Mouse (Mus musculus) limb, embryonic 15.5 days (tissue): Measurements from ENCODE around the gene Med29. TPM values are rescaled to one million over a fixed set of nuclear protein-coding genes. Genes with fewer than 3 reads are reported as not detected.

Experiments
- ATAC-seq: fragments of 200-750 bp; cut with Nextera tagmentation; 2 replicates; pipeline ENCODE4 v1.8.0; 2017; ENCODE audit warnings: low read depth, moderate TSS enrichment; ENCODE audit not compliant: insufficient number of reproducible peaks, low FRiP score, low TSS enrichment
- H3K27ac ChIP-seq: fragments of 300-500 bp; sonication (generic); 2 replicates; pipeline ENCODE4 v1.5.1; 2015; ENCODE audit warnings: moderate library complexity, mild to moderate bottlenecking, inconsistent platforms
- H3K27me3 ChIP-seq: fragments of 300-500 bp; sonication (generic); 2 replicates; pipeline ENCODE4 v1.6.1; 2015; ENCODE audit warnings: inconsistent platforms
- H3K36me3 ChIP-seq: fragments of 300-500 bp; sonication (generic); 2 replicates; pipeline ENCODE4 v1.6.1; 2015; ENCODE audit warnings: inconsistent platforms
- H3K4me1 ChIP-seq: fragments of 300-500 bp; sonication (generic); 2 replicates; pipeline ENCODE4 v1.6.1; 2015; ENCODE audit warnings: inconsistent platforms
- H3K4me2 ChIP-seq: fragments of 300-500 bp; sonication (generic); 2 replicates; pipeline ENCODE4 v1.6.1; 2015; ENCODE audit warnings: mild to moderate bottlenecking, inconsistent platforms
- H3K4me3 ChIP-seq: fragments of 300-500 bp; sonication (generic); 2 replicates; pipeline ENCODE4 v1.5.1; 2015; ENCODE audit warnings: mild to moderate bottlenecking, inconsistent platforms
- H3K9ac ChIP-seq: fragments of 300-500 bp; sonication (generic); 2 replicates; pipeline ENCODE4 v1.6.1; 2015; ENCODE audit warnings: inconsistent platforms
- H3K9me3 ChIP-seq: fragments of 300-500 bp; sonication (generic); 2 replicates; pipeline ENCODE4 v1.6.1; 2016; ENCODE audit warnings: inconsistent platforms
- WGBS: fragments of 180-500 bp; shearing (Covaris S2); methylation state at CpG from one replicate; pipeline ENCODE4 v1.1.7; 2015; 5-methylcytosine and 5-hydroxymethylcytosine counted together
- polyA plus RNA-seq: library from polyadenylated mRNA; unstranded; fragments of >200 nt; fragmentation: Nextera tagmentation; extraction: Ambion mirVana; gene quantifications from 2 replicates; pipeline ENCODE4 v1.2.1, GENCODE M21; 2015

Med29 gene
- polyA plus RNA-seq, 1 experiment from 2014 or later: 44.8 TPM

- Histone ChIP-seq H3K4me2 (peak overlapping the region; percentile 80), H3K9ac (no peak overlapping the region), H3K9me3 (no peaks in the 10 kb centered on the region), H3K4me1 (peaks cover 57% of the 10 kb centered on the region), H3K27ac (peak overlapping the region; percentile 95), H3K4me3 (peak overlapping the region; percentile 76), H3K27me3 (no peaks in the 10 kb centered on the region), H3K36me3 (peaks cover 29% of the 10 kb centered on the region)
- WGBS: 2% methylated on average over 9 of the region's 9 CpGs
- peak; percentile 1; the same call in 1 of the 2 replicates for ATAC-seq
Observed at GRCm38 (mm10) chr7:28373131-28373581, 19.4 kb downstream of the Med29 start.

- Histone ChIP-seq H3K4me1 (peaks cover 51% of the 10 kb centered on the region), H3K4me3 (peak within 1 kb of the TSS; percentile 76), H3K9me3 (no peaks in the 10 kb centered on the region), H3K27me3 (no peaks in the 10 kb centered on the region), H3K9ac (peak within 1 kb of the TSS; percentile 83), H3K4me2 (peak within 1 kb of the TSS; percentile 80), H3K36me3 (peaks cover 30% of the 10 kb centered on the region), H3K27ac (peak within 1 kb of the TSS; percentile 95)
- WGBS: under 1% methylated on average over 65 of the region's 66 CpGs
- ATAC-seq: peak; percentile 91
Observed at GRCm38 (mm10) chr7:28372251-28373108, 20.0 kb downstream of the Med29 start, which contains the start of gene Plekhg2. TSS of gene Plekhg2 (minus strand) at chr7:28372599.

GRCm38 (mm10) chr7:28371514-28371989 lies 21.0 kb downstream of the Med29 start:
- H3K4me3 ChIP-seq: peak overlapping the region; percentile 76
- H3K27me3 ChIP-seq: no peaks in the 10 kb centered on the region
- H3K4me1 ChIP-seq: peaks cover 43% of the 10 kb centered on the region
- peaks cover 36% of the 10 kb centered on the region for H3K36me3 ChIP-seq
- H3K9ac ChIP-seq: peak overlapping the region; percentile 83
- peak overlapping the region; percentile 80 for H3K4me2 ChIP-seq
- WGBS: 0% methylated on average over 40 of the region's 43 CpGs
- peak overlapping the region; percentile 95 for H3K27ac ChIP-seq
- no peaks in the 10 kb centered on the region for H3K9me3 ChIP-seq
- no peak for ATAC-seq

GRCm38 (mm10) chr7:28370977-28371513 lies 21.5 kb downstream of the Med29 start:
- H3K9me3 ChIP-seq: no peaks in the 10 kb centered on the region
- peaks cover 38% of the 10 kb centered on the region for H3K4me1 ChIP-seq
- no peak for ATAC-seq
- peak overlapping the region; percentile 76 for H3K4me3 ChIP-seq
- no peaks in the 10 kb centered on the region for H3K27me3 ChIP-seq
- WGBS: 4% methylated on average over 11 of the region's 11 CpGs
- peak overlapping the region; percentile 83 for H3K9ac ChIP-seq
- peaks cover 41% of the 10 kb centered on the region for H3K36me3 ChIP-seq
- peak overlapping the region; percentile 95 for H3K27ac ChIP-seq
- peak overlapping the region; percentile 80 for H3K4me2 ChIP-seq

- H3K36me3 ChIP-seq: peaks cover 51% of the 10 kb centered on the region
- 88% methylated on average over 14 of the region's 14 CpGs for WGBS
- H3K4me2 ChIP-seq: peak overlapping the region; percentile 80
- H3K4me3 ChIP-seq: peak overlapping the region; percentile 76
- no peak for ATAC-seq
- no peaks in the 10 kb centered on the region for H3K9me3 ChIP-seq
- 0 out of 2 replicates have a peak overlapping the region, but pooled peaks have one; percentile 7 for H3K9ac ChIP-seq
- no peak overlapping the region for H3K27ac ChIP-seq
- peaks cover 30% of the 10 kb centered on the region for H3K4me1 ChIP-seq
- H3K27me3 ChIP-seq: no peaks in the 10 kb centered on the region
Observed at GRCm38 (mm10) chr7:28370051-28370450, 22.5 kb downstream of the Med29 start.

GRCm38 (mm10) chr7:28368276-28368920 lies 24.1 kb downstream of the Med29 start:
- Histone ChIP-seq H3K36me3 (peaks cover 67% of the 10 kb centered on the region), H3K4me3 (no peak overlapping the region), H3K4me2 (no peak overlapping the region), H3K9me3 (no peaks in the 10 kb centered on the region), H3K27me3 (no peaks in the 10 kb centered on the region), H3K27ac (no peak overlapping the region), H3K9ac (no peak overlapping the region), H3K4me1 (peaks cover 16% of the 10 kb centered on the region)
- 91% methylated on average over 16 of the region's 16 CpGs for WGBS
- ATAC-seq: no peak

- Histone ChIP-seq H3K9me3 (no peaks in the 10 kb centered on the region), H3K36me3 (peaks cover 72% of the 10 kb centered on the region), H3K4me1 (peaks cover 16% of the 10 kb centered on the region), H3K4me3 (no peak overlapping the region), H3K9ac (no peak overlapping the region), H3K27me3 (no peaks in the 10 kb centered on the region), H3K4me2 (no peak overlapping the region), H3K27ac (no peak overlapping the region)
- 95% methylated on average over 16 of the region's 16 CpGs for WGBS
- no peak for ATAC-seq
Observed at GRCm38 (mm10) chr7:28367663-28368275, 24.7 kb downstream of the Med29 start.

- no peak for ATAC-seq
- peaks cover 85% of the 10 kb centered on the region for H3K36me3 ChIP-seq
- 82% methylated on average over 16 of the region's 16 CpGs for WGBS
- H3K9ac ChIP-seq: no peak overlapping the region
- no peak overlapping the region for H3K4me2 ChIP-seq
- no peaks in the 10 kb centered on the region for H3K27me3 ChIP-seq
- H3K27ac ChIP-seq: no peak overlapping the region
- H3K9me3 ChIP-seq: no peaks in the 10 kb centered on the region
- H3K4me3 ChIP-seq: no peak overlapping the region
- peaks cover 19% of the 10 kb centered on the region for H3K4me1 ChIP-seq
Observed at GRCm38 (mm10) chr7:28362441-28363060, 30.0 kb downstream of the Med29 start.

GRCm38 (mm10) chr7:28361647-28362341 lies 30.7 kb downstream of the Med29 start:
- WGBS: 94% methylated on average over 20 of the region's 20 CpGs
- Histone ChIP-seq H3K4me2 (no peak overlapping the region), H3K4me1 (peaks cover 26% of the 10 kb centered on the region), H3K9ac (no peak overlapping the region), H3K4me3 (no peak overlapping the region), H3K27ac (no peak overlapping the region), H3K27me3 (no peaks in the 10 kb centered on the region), H3K36me3 (peaks cover 78% of the 10 kb centered on the region), H3K9me3 (no peaks in the 10 kb centered on the region)
- no peak for ATAC-seq

- ATAC-seq: no peak
- Histone ChIP-seq H3K4me1 (peaks cover 29% of the 10 kb centered on the region), H3K27me3 (no peaks in the 10 kb centered on the region), H3K27ac (no peak overlapping the region), H3K9me3 (no peaks in the 10 kb centered on the region), H3K36me3 (peaks cover 64% of the 10 kb centered on the region), H3K4me2 (no peak overlapping the region), H3K9ac (no peak overlapping the region), H3K4me3 (no peak overlapping the region)
- 91% methylated on average over 6 of the region's 6 CpGs for WGBS
Observed at GRCm38 (mm10) chr7:28360291-28360690, 32.2 kb downstream of the Med29 start.

GRCm38 (mm10) chr7:28359854-28360253 lies 32.7 kb downstream of the Med29 start:
- no peaks in the 10 kb centered on the region for H3K9me3 ChIP-seq
- WGBS: 91% methylated on average over 10 of the region's 10 CpGs
- peaks cover 62% of the 10 kb centered on the region for H3K36me3 ChIP-seq
- no peak overlapping the region for H3K27ac ChIP-seq
- ATAC-seq: no peak
- no peaks in the 10 kb centered on the region for H3K27me3 ChIP-seq
- no peak overlapping the region for H3K9ac ChIP-seq
- no peak overlapping the region for H3K4me2 ChIP-seq
- peaks cover 29% of the 10 kb centered on the region for H3K4me1 ChIP-seq
- no peak overlapping the region for H3K4me3 ChIP-seq
